Mouse (Mus musculus) heart, embryonic 14.5 days (tissue): ENCODE measurements around the gene Gpr89. TPM values are rescaled to one million over a fixed set of nuclear protein-coding genes. Genes with fewer than 3 reads are reported as not detected.

Experiments
- ATAC-seq: fragments of 200-750 bp; cut with Nextera tagmentation; 2 replicates; pipeline ENCODE4 v1.8.0; 2017; ENCODE audit warnings: low read depth, moderate TSS enrichment; ENCODE audit not compliant: insufficient number of reproducible peaks, insufficient read depth, low FRiP score
- H3K27ac ChIP-seq, 2 experiments: fragments of 200-500 bp in 1 of 2; fragments of 300-500 bp in 1 of 2; sonication (generic) in 1 of 2; replicated peaks in 1 of 2; 2 replicates each; pipeline ENCODE4 v1.5.1; 2012 to 2014; ENCODE audit warnings: low read depth in 2 of 2, low read length in 2 of 2, control low read depth in 1 of 2, mild to moderate bottlenecking in 1 of 2, mixed read lengths in 1 of 2; ENCODE audit not compliant: control insufficient read depth in 1 of 2, insufficient read depth in 1 of 2
- H3K27me3 ChIP-seq: fragments of 300-500 bp; sonication (generic); 2 replicates; pipeline ENCODE4 v1.6.1; 2014; ENCODE audit warnings: mild to moderate bottlenecking, low read length, control low read depth; ENCODE audit not compliant: control insufficient read depth, insufficient read depth
- H3K36me3 ChIP-seq: fragments of 300-500 bp; sonication (generic); 2 replicates; pipeline ENCODE4 v1.6.1; 2014; ENCODE audit warnings: mild to moderate bottlenecking, control low read depth, low read length, mixed read lengths; ENCODE audit not compliant: control insufficient read depth, insufficient read depth
- H3K4me1 ChIP-seq, 2 experiments: fragments of 200-500 bp in 1 of 2; fragments of 300-500 bp in 1 of 2; sonication (generic) in 1 of 2; 2 replicates each; pipeline ENCODE4 v1.6.1; 2012 to 2014; ENCODE audit warnings: low read length in 2 of 2, control low read depth in 1 of 2, mixed read lengths in 1 of 2; ENCODE audit not compliant: control insufficient read depth in 2 of 2, insufficient read depth in 2 of 2
- H3K4me2 ChIP-seq: fragments of 300-500 bp; sonication (generic); 2 replicates; pipeline ENCODE4 v1.6.1; 2014; ENCODE audit warnings: mild to moderate bottlenecking, low read length
- H3K4me3 ChIP-seq, 2 experiments: fragments of 200-500 bp in 1 of 2; fragments of 300-500 bp in 1 of 2; sonication (generic) in 1 of 2; 2 replicates each; pipeline ENCODE4 v1.5.1; 2012 to 2014; ENCODE audit warnings: low read length in 2 of 2, mild to moderate bottlenecking in 2 of 2, control low read depth in 1 of 2, low read depth in 1 of 2, moderate library complexity in 1 of 2; ENCODE audit not compliant: control insufficient read depth in 1 of 2, insufficient read depth in 1 of 2
- H3K9ac ChIP-seq: fragments of 300-500 bp; sonication (generic); 2 replicates; pipeline ENCODE4 v1.6.1; 2014; ENCODE audit warnings: mild to moderate bottlenecking, low read length
- H3K9me3 ChIP-seq: fragments of 300-500 bp; sonication (generic); 2 replicates; pipeline ENCODE4 v1.6.1; 2016; ENCODE audit warnings: low read length, control low read depth; ENCODE audit not compliant: control insufficient read depth
- WGBS: fragments of 180-500 bp; shearing (Covaris S2); extraction: QIAGEN DNeasy Blood & Tissue Kit; methylation state at CpG from one replicate; pipeline ENCODE4 v1.1.7; 2014; 5-methylcytosine and 5-hydroxymethylcytosine counted together
- polyA plus RNA-seq: library from polyadenylated mRNA; unstranded; fragments of >200 nt; fragmentation: Nextera tagmentation; extraction: Ambion mirVana; gene quantifications from 2 replicates; pipeline ENCODE4 v1.2.1, GENCODE M21; 2014

The Gpr89 gene
- polyA plus RNA-seq, 1 experiment from 2014 or later = 29.8 TPM

DNA sequence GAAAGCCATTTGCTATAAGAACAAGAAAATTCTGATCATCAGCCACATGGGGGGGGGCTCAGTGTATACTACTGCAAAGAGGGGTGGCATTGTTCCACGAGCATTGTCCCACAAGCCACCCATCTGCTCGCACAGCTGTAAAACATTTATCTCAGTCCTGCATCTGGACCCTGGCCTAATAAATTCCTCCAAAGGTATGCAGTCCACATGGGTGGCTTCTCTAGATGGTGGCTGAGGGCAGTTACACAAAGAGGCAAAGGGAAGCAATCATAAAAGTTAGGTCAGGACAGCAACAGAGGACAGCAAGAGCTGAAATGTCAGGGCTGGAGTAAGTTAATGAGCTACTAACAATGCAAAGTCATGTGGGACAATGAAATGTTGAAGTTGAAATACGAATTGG lies 81.4 kb downstream of the Gpr89 start:
- Histone ChIP-seq H3K4me2 (no peak overlapping the region), H3K36me3 (no peaks in the 10 kb centered on the region), H3K27me3 (no peaks in the 10 kb centered on the region), H3K9ac (no peak overlapping the region), H3K4me1 (peaks cover 0 to 3% of the 10 kb centered on the region in 2 experiments; a peak in 1 of 4 replicates), H3K9me3 (no peaks in the 10 kb centered on the region), H3K4me3 (no peak overlapping the region), H3K27ac (no peak overlapping the region)
- ATAC-seq = no peak
- WGBS = 62% methylated on average over 3 of the region's 3 CpGs

DNA sequence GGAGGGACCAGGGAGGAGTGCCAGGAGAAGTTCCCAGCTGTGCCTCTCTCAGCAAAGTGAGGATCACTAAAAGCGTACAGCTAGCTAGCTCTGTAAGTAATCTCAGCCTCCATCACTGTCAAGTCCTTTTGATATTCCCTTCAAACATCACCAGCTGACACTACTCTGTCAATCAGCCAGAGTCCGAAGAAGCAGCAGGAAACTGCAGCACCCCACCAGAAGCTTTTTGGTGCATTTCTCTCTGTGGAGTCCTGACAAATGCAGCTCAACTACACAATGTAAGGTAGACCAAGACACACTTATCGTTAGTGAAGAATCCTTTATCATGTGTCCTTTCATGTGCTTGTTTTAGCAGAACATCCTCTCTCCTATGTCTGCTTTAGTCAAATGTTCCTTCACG lies 83.6 kb downstream of the Gpr89 start:
- no peaks in the 10 kb centered on the region for H3K9me3 ChIP-seq
- no peak overlapping the region for H3K27ac ChIP-seq
- H3K4me2 ChIP-seq = no peak overlapping the region
- 89% methylated on average over 4 of the region's 4 CpGs for WGBS
- H3K9ac ChIP-seq = no peak overlapping the region
- H3K4me3 ChIP-seq = no peak overlapping the region
- no peak for ATAC-seq
- H3K27me3 ChIP-seq = no peaks in the 10 kb centered on the region
- no peaks in the 10 kb centered on the region for H3K36me3 ChIP-seq
- H3K4me1 ChIP-seq = no peaks in the 10 kb centered on the region; a peak in 1 of 4 replicates

DNA sequence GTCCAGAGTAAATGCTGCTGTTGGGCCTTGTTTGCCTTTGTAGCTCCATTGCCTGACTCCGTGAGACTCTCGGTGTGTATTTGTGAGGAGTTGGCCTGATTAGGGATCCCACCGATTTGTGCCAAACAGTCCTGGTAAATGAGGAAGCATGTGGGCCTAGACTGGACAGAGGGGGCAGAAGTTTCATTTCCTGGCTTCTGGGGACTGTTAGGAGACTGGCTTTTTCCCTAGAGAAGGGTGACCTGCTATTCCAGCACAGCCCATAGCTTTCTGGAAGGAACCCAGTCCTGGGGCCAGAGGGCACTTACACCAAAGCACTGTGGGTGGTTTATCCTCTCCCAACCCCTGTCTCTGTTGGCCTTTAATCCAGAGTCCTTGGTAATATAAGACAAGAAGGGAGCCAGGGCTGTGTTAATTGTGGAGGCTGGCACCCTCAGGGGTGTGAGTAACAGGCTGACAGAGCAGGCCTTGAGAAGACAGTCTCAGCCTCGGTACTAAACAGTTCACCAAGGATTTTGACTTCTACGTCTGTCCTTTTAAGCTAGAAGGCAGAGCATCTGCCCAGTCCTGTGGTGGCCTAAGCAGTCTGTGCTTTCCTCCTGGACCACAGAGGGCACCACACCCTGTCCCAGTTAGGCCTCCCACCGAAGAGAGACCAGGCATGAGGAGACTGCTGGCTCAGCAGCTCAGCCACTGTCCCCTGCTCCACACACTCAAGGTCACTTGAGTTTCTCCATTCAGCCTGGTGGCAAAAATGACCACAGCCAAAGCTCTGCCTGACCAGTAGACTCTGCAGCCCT lies 84.8 kb downstream of the Gpr89 start:
- Histone ChIP-seq H3K9ac (no peak overlapping the region), H3K27ac (no peak overlapping the region), H3K4me2 (no peak overlapping the region), H3K27me3 (peaks cover 5% of the 10 kb centered on the region; the same call in 1 of the 2 replicates), H3K4me3 (no peak overlapping the region), H3K4me1 (no peaks in the 10 kb centered on the region; a peak in 1 of 4 replicates), H3K36me3 (no peaks in the 10 kb centered on the region), H3K9me3 (no peaks in the 10 kb centered on the region)
- ATAC-seq = no peak
- WGBS = 64% methylated on average over 6 of the region's 6 CpGs

Other genes starting within 250 kb of the Gpr89 start
- 0.09 and 0.23 TPM in 2 replicates for gene Ankrd35, start 235.2 kb downstream of the Gpr89 start, polyA plus RNA-seq
- gene Pias3, start 209.0 kb downstream of the Gpr89 start, polyA plus RNA-seq = 26.8 and 30.6 TPM in 2 replicates
- 8.0 and 8.8 TPM in 2 replicates for gene Nudt17, start 196.8 kb downstream of the Gpr89 start, polyA plus RNA-seq
- 27.0 and 27.1 TPM in 2 replicates for gene Polr3c, start 177.7 kb downstream of the Gpr89 start, polyA plus RNA-seq
- 41.2 and 42.0 TPM in 2 replicates for gene Rnf115, start 177.7 kb downstream of the Gpr89 start, polyA plus RNA-seq
- gene Pdzk1, start 76.1 kb downstream of the Gpr89 start, polyA plus RNA-seq = not detected in 2 replicates
- not detected in 2 replicates for gene Cd160, start 76.0 kb downstream of the Gpr89 start, polyA plus RNA-seq
- gene Gja5, start 653 bp downstream of the Gpr89 start, polyA plus RNA-seq = 40.1 and 43.4 TPM in 2 replicates
- 0.03 TPM in 1 of 2 replicates, not detected in the other for gene Gja8, start 20.7 kb upstream of the Gpr89 start, polyA plus RNA-seq